Mouse (Mus musculus): ENCODE measurements at regions not wholly inside any gene's neighbourhood (a gene's known extent, or its start where the extent isn't known, plus 50 kb on each side); places are given as distances from the start of the nearest gene placed in this dataset.

- no peak overlapping the region for H3K4me3 ChIP-seq (ENCODE audit: low read depth, low read length)
Measured at GRCm38 (mm10) chr15:90343771-90344170, 119.7 kb downstream of the Alg10b start.

GRCm38 (mm10) chr15:90344956-90345355 is 120.8 kb downstream of the Alg10b start:
- Histone ChIP-seq H3K4me3 (ENCODE audit: low read depth, low read length) (no peak overlapping the region), H3K36me3 (ENCODE audit: control insufficient read depth, insufficient read depth, low read length) (no peaks in the 10 kb centered on the region), H3K27me3 (ENCODE audit: control insufficient read depth, insufficient read depth, low read length) (no peaks in the 10 kb centered on the region), H3K27ac (ENCODE audit: insufficient read depth, low read depth, low read length) (no peak overlapping the region), H3K4me1 (ENCODE audit: control insufficient read depth, insufficient read depth, insufficient read length, low read length) (no peaks in the 10 kb centered on the region)
- no peak for TF ChIP-seq CTCF (IDR thresholded peaks at IDR 0.05; ENCODE audit: extremely low read depth, insufficient read length, insufficient replicate concordance, low read depth, low read length)
- WGBS: 56% methylated on average over 4 of the region's 4 CpGs

More at GRCm38 (mm10) chr15:90343771-90344170, 119.7 kb downstream of the Alg10b start:
- WGBS: 15% methylated on average over 1 of the region's 1 CpGs
- no peaks in the 10 kb centered on the region for H3K27me3 ChIP-seq (ENCODE audit: control insufficient read depth, insufficient read depth, low read length)
- TF ChIP-seq CTCF (IDR thresholded peaks at IDR 0.05; ENCODE audit: extremely low read depth, insufficient read length, insufficient replicate concordance, low read depth, low read length): no peak
- TF ChIP-seq POLR2A (IDR thresholded peaks at IDR 0.05; ENCODE audit: low read depth, low read length): no peak
- no peaks in the 10 kb centered on the region for H3K36me3 ChIP-seq (ENCODE audit: control insufficient read depth, insufficient read depth, low read length)
- no peak overlapping the region for H3K27ac ChIP-seq (ENCODE audit: insufficient read depth, low read depth, low read length)
- no peaks in the 10 kb centered on the region for H3K4me1 ChIP-seq (ENCODE audit: control insufficient read depth, insufficient read depth, insufficient read length, low read length)

GRCm38 (mm10) chr15:90346162-90346561 is 122.1 kb downstream of the Alg10b start:
- no peak for TF ChIP-seq CTCF (IDR thresholded peaks at IDR 0.05; ENCODE audit: extremely low read depth, insufficient read length, insufficient replicate concordance, low read depth, low read length)
- TF ChIP-seq POLR2A (IDR thresholded peaks at IDR 0.05; ENCODE audit: low read depth, low read length): no peak
- 11% methylated on average over 9 of the region's 9 CpGs for WGBS
- H3K4me1 ChIP-seq (ENCODE audit: control insufficient read depth, insufficient read depth, insufficient read length, low read length): no peaks in the 10 kb centered on the region
- H3K4me3 ChIP-seq (ENCODE audit: low read depth, low read length): no peak overlapping the region
- no peak overlapping the region for H3K27ac ChIP-seq (ENCODE audit: insufficient read depth, low read depth, low read length)
- no peaks in the 10 kb centered on the region for H3K36me3 ChIP-seq (ENCODE audit: control insufficient read depth, insufficient read depth, low read length)
- H3K27me3 ChIP-seq (ENCODE audit: control insufficient read depth, insufficient read depth, low read length): no peaks in the 10 kb centered on the region

GRCm38 (mm10) chr15:90346757-90347156 is 122.6 kb downstream of the Alg10b start:
- H3K27ac ChIP-seq (ENCODE audit: insufficient read depth, low read depth, low read length): no peak overlapping the region
- TF ChIP-seq CTCF (IDR thresholded peaks at IDR 0.05; ENCODE audit: extremely low read depth, insufficient read length, insufficient replicate concordance, low read depth, low read length) (no peak), POLR2A (IDR thresholded peaks at IDR 0.05; ENCODE audit: low read depth, low read length) (no peak)
- no peaks in the 10 kb centered on the region for H3K27me3 ChIP-seq (ENCODE audit: control insufficient read depth, insufficient read depth, low read length)
- no peaks in the 10 kb centered on the region for H3K4me1 ChIP-seq (ENCODE audit: control insufficient read depth, insufficient read depth, insufficient read length, low read length)
- no peak overlapping the region for H3K4me3 ChIP-seq (ENCODE audit: low read depth, low read length)
- 26% methylated on average over 9 of the region's 9 CpGs for WGBS
- no peaks in the 10 kb centered on the region for H3K36me3 ChIP-seq (ENCODE audit: control insufficient read depth, insufficient read depth, low read length)

- no peak overlapping the region for H3K27ac ChIP-seq (ENCODE audit: insufficient read depth, low read depth, low read length)
- no peak for TF ChIP-seq CTCF (IDR thresholded peaks at IDR 0.05; ENCODE audit: extremely low read depth, insufficient read length, insufficient replicate concordance, low read depth, low read length)
- 65% methylated on average over 3 of the region's 3 CpGs for WGBS
- no peaks in the 10 kb centered on the region for H3K4me1 ChIP-seq (ENCODE audit: control insufficient read depth, insufficient read depth, insufficient read length, low read length)
- no peaks in the 10 kb centered on the region for H3K27me3 ChIP-seq (ENCODE audit: control insufficient read depth, insufficient read depth, low read length)
- H3K4me3 ChIP-seq (ENCODE audit: low read depth, low read length): no peak overlapping the region
- no peaks in the 10 kb centered on the region for H3K36me3 ChIP-seq (ENCODE audit: control insufficient read depth, insufficient read depth, low read length)
Measured at GRCm38 (mm10) chr15:90351898-90352297, 127.8 kb downstream of the Alg10b start.

GRCm38 (mm10) chr15:90365656-90366055 is 141.5 kb downstream of the Alg10b start:
- Histone ChIP-seq H3K27me3 (ENCODE audit: control insufficient read depth, insufficient read depth, low read length) (no peaks in the 10 kb centered on the region), H3K36me3 (ENCODE audit: control insufficient read depth, insufficient read depth, low read length) (no peaks in the 10 kb centered on the region), H3K27ac (ENCODE audit: insufficient read depth, low read depth, low read length) (no peak overlapping the region), H3K4me1 (ENCODE audit: control insufficient read depth, insufficient read depth, insufficient read length, low read length) (no peaks in the 10 kb centered on the region), H3K4me3 (ENCODE audit: low read depth, low read length) (no peak overlapping the region)
- TF ChIP-seq CTCF (IDR thresholded peaks at IDR 0.05; ENCODE audit: extremely low read depth, insufficient read length, insufficient replicate concordance, low read depth, low read length) (no peak), POLR2A (IDR thresholded peaks at IDR 0.05; ENCODE audit: low read depth, low read length) (no peak)

- no peaks in the 10 kb centered on the region for H3K4me1 ChIP-seq (ENCODE audit: control insufficient read depth, insufficient read depth, insufficient read length, low read length)
- H3K36me3 ChIP-seq (ENCODE audit: control insufficient read depth, insufficient read depth, low read length): no peaks in the 10 kb centered on the region
- H3K4me3 ChIP-seq (ENCODE audit: low read depth, low read length): no peak overlapping the region
- WGBS: 71% methylated on average over 2 of the region's 2 CpGs
- H3K27ac ChIP-seq (ENCODE audit: insufficient read depth, low read depth, low read length): no peak overlapping the region
- H3K27me3 ChIP-seq (ENCODE audit: control insufficient read depth, insufficient read depth, low read length): no peaks in the 10 kb centered on the region
- no peak for TF ChIP-seq POLR2A (IDR thresholded peaks at IDR 0.05; ENCODE audit: low read depth, low read length)
- TF ChIP-seq CTCF (IDR thresholded peaks at IDR 0.05; ENCODE audit: extremely low read depth, insufficient read length, insufficient replicate concordance, low read depth, low read length): no peak
Measured at GRCm38 (mm10) chr15:90377959-90378358, 153.8 kb downstream of the Alg10b start.

GRCm38 (mm10) chr15:90396961-90397360 is 172.8 kb downstream of the Alg10b start:
- 77% methylated on average over 3 of the region's 3 CpGs for WGBS
- no peaks in the 10 kb centered on the region for H3K36me3 ChIP-seq (ENCODE audit: control insufficient read depth, insufficient read depth, low read length)
- no peak overlapping the region for H3K27ac ChIP-seq (ENCODE audit: insufficient read depth, low read depth, low read length)
- no peak overlapping the region for H3K4me3 ChIP-seq (ENCODE audit: low read depth, low read length)
- H3K4me1 ChIP-seq (ENCODE audit: control insufficient read depth, insufficient read depth, insufficient read length, low read length): no peaks in the 10 kb centered on the region
- TF ChIP-seq POLR2A (IDR thresholded peaks at IDR 0.05; ENCODE audit: low read depth, low read length): no peak
- no peak for TF ChIP-seq CTCF (IDR thresholded peaks at IDR 0.05; ENCODE audit: extremely low read depth, insufficient read length, insufficient replicate concordance, low read depth, low read length)
- H3K27me3 ChIP-seq (ENCODE audit: control insufficient read depth, insufficient read depth, low read length): no peaks in the 10 kb centered on the region
